Mouse (Mus musculus) frontal cortex, adult 2 months (tissue): ENCODE results near the gene Rnf44. TPM values are rescaled to one million over a fixed set of nuclear protein-coding genes. Genes with fewer than 3 reads are reported as not detected.

Experiments used
- DNase-seq, 2 experiments: peaks; one replicate each; pipeline ENCODE4 v3.0.0; 2022; ENCODE audit warnings: low spot score in 1 of 2; ENCODE audit errors: extremely low spot score in 1 of 2
- polyA plus RNA-seq: library from polyadenylated mRNA; depleted of rRNA; stranded (reverse); fragments of >200 nt; gene quantifications from 2 replicates; pipeline ENCODE4 v1.2.3, GENCODE M21; 2012

The Rnf44 gene
- polyA plus RNA-seq, 1 experiment = 133 TPM

- peak; percentile 94 to 96 for DNase-seq
Observed at GRCm38 (mm10) chr13:54687575-54688424, 5.9 kb downstream of the Rnf44 start.

DNA sequence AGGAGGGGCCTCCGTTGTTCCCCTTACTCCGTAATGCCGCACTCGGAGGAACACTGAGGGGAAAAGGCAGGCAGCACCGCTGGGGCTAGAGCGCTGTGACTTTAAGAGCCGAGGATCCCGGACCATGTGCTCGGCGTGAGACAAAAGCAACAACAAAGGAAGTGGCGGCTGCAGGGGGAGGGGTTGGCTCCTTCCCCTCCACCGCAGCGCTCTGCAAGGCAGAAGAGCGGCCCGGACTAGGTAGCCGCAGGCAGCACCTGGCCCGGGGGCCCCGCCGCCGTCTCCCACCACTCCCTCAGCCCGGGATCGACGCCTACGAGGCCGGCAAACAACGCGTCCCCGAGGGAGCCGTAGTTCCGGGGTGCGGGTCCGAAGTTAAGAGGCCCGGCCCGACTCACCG, 6.6 kb downstream of the Rnf44 start:
- peak; percentile 42 to 73 for DNase-seq

DNA sequence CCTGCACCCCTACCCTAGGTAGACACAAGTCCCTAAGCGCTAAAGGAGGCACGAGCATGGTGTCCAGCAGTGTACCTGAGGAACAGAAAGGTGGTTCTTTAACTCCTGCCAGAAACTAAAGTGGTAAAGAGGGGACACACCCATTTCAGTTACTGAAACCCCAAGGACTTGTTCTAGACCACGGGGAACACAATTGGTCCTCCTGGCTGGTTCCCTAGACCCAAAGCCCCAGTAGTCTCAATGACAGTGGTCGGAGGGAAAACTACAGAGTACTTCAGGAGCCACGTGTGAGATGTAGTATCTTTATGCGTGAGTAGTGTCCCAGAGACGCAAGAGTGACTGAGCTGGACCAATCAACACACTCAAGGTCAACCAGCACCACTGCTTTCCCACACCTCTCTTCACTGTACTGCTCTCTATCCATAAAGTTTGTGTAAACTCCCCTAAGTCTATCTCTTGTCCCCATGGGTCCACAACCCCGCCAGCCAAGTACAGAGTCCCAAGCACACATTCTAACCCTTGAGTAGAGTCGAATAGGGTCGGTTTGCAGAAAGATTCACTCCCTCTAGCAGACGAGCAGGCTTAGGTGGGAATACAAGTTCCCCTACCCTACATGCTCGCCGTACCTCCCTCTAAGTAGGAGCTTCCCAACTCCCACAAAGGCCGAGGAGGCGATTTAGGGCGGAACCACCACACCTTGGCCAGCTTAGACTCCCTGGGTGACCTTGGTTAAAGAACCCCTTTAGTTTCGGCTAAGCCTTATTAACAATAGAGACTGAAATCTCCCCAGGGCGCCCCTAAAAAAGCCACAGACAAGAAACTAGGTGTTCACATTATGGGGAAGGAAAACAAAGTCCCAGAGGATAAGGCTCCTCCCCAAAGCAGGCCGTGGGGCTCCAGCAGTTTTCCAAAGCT, 7.3 kb downstream of the Rnf44 start:
- DNase-seq = no peak

- no peak for DNase-seq
Observed at GRCm38 (mm10) chr13:54685174-54685573, 8.5 kb downstream of the Rnf44 start.

DNA sequence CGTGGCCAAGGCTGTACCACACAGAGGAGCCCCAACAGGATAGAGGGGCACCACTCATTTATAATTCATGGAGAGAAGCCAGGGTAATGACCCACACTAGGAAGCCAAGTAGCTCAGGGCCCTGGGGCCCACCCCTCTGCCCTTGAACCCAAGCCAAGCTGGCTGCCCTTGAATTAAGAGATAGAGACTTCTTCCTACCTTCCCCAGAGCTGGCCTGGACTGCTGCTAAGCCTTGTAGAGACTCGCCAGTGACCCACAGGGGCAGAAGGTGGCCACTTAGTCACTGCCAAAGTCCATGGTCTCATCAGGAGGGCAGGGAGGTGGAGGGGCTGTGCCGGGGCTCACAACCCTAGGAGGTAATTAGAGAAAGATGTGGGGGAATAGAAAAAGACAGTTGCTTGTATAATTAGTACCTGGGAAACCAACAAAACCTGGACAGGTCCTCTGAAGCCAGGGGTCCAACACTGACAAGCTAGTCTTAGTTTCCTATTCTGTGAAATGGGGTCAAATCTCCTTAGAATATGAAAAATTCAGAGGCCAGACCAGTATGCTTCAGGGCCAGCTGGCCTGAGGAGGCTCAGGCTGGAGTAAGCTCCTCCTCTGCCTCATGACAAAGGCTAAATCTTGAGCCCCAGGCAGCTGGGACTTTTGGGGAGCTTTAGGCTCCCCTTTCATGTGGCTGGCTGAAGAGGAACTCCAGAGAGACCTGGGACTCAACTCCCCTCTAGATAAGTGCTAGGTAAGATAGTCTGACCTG, 9.4 kb downstream of the Rnf44 start:
- DNase-seq = no peak

DNA sequence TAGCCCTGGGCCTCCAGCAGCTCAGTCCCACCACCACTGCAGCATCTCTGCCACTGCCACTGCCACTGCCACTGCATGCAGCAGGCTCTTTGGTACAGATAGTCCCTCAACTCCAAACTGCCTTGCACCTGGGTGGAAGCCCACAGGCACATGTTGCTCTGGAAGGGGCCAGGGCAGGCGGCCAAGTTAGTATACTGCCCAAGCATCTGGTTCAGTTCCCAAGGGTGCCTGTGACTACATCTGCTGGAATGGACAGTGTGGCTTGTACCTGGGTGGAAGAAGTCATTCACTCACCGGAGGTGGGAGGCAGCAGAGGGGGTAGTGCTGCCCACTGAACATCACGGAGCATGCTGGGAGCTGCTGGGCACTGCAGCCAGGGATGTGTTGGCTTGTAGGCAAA, 10.4 kb downstream of the Rnf44 start:
- no peak for DNase-seq

GRCm38 (mm10) chr13:54681291-54681690, 12.4 kb downstream of the Rnf44 start:
- no peak for DNase-seq

GRCm38 (mm10) chr13:54680184-54680853, 13.4 kb downstream of the Rnf44 start:
- no peak for DNase-seq

GRCm38 (mm10) chr13:54678263-54678662, 15.4 kb downstream of the Rnf44 start:
- no peak for DNase-seq

GRCm38 (mm10) chr13:54675895-54676590, 17.7 kb downstream of the Rnf44 start:
- no peak for DNase-seq

DNA sequence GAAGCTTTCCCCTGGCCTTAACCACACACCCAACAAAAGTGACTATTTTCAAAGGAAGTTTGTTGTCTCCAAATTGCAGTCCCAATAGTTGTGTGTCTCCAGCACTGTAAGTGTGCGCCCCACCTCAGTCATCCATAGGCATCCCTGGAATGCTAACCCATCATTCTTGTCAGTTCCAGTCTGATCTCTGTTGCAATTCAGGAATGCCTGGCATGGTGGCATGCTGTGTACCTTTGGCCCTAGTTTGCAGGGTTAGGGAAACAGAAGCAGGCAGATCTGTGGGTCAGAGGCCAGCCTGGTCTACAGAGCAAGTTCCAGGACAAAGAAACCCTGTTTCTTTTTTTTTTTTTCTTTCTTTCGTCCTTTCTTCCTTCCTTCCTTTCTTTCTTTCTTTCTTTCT, 23.2 kb downstream of the Rnf44 start:
- no peak for DNase-seq

DNA sequence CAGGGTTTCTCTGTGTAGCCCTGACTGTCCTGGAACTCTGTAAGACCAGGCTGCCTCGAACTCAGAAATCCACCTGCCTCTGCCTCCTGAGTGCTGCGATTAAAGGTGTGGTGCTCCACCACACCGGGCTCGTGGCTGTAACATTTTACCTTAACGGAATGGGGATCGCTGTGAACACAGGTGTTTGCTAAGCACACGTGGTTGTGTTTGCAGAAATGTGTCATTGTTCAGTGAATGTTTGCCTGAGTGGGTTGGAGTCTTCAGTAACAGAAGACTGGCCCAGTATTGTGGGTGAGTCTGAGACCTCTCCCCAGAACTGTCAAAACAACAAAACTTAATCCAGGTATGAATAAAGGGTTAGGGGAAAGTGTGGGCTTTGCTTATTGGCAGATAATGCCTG, 28.6 kb downstream of the Rnf44 start:
- no peak for DNase-seq

DNA sequence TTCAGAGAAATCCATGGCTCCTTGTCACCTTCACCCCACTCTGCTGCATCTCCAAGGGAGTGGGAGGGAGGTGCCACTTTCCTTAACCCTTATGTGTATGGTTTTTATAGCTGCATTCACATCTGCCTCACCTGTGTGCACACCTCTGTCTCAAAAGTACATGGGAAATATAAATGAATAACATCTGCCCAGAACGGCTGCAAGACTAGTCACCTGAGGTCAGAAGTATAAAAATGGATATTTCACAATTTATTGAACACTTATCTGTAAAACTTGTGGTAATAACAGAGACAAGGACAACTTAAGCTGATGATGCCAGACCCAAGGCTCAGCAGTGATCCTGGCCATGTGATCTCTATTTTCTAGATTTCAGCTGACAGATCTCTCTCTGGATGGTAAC, 29.2 kb downstream of the Rnf44 start:
- DNase-seq = no peak

GRCm38 (mm10) chr13:54663999-54664398, 29.7 kb downstream of the Rnf44 start:
- no peak for DNase-seq

GRCm38 (mm10) chr13:54661358-54661757, 32.3 kb downstream of the Rnf44 start:
- DNase-seq = no peak

GRCm38 (mm10) chr13:54660877-54661276, 32.8 kb downstream of the Rnf44 start:
- no peak for DNase-seq

GRCm38 (mm10) chr13:54650461-54650860, 43.2 kb downstream of the Rnf44 start:
- peak in 1 of 2 experiments; percentile 4 for DNase-seq

DNA sequence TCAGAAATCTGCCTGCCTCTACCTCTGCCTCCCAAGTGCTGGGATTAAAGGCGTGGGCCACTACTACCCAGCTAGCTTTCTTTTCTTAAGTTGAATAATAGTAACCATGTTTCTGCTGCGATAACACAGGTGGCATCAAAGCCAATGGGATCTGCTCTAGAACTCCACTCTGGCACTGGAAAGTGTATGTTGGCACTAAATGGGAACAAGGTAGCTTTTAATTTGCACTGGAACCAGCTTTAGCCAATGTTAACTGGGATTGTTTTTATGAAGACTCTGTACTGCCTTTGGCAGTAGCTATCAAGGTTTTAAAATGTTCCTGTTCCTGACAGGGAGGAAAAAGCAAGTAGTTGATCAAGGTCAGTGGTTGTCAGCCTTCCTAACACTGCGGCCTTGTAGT, 58.7 kb downstream of the Rnf44 start:
- DNase-seq = no peak

DNA sequence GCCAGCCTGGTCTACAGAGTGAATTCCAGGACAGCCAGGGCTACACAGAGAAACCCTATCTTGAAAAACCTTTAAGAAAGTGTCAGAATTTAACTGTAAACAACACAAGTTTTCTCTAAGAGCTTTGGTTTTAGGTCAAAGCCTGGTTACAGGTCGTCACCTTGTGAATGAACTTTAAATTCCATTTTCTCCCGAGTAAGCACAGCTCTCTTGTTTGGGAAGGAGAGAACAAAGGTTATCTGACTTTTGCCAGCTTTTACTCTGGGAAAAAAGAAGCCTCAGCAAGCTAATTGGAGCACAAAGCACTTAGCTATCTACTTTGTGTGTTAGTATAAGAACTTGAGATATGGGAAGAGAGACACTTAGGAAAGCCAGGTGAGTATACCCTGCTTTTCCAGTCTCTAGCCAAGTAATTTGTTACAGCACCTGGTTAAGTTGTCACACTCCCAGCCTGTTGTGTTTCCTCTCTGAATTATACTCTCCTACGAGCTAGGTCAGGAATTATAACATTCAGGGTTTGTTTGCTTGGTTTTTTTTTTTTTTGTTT, 60.9 kb downstream of the Rnf44 start:
- no peak for DNase-seq
